Mouse (Mus musculus) v-Abl transformed pro-B cells (cell line): ENCODE measurements around the gene Tshz3.

Experiments
- in situ Hi-C, 2 experiments: fragments of 400-800 bp; cut with MboI; formaldehyde crosslinking; loops; one replicate each; pipeline ENCODE4 v1.15.1; 2025; ENCODE audit not compliant: unreplicated experiment in 2 of 2

The Tshz3 gene

DNA sequence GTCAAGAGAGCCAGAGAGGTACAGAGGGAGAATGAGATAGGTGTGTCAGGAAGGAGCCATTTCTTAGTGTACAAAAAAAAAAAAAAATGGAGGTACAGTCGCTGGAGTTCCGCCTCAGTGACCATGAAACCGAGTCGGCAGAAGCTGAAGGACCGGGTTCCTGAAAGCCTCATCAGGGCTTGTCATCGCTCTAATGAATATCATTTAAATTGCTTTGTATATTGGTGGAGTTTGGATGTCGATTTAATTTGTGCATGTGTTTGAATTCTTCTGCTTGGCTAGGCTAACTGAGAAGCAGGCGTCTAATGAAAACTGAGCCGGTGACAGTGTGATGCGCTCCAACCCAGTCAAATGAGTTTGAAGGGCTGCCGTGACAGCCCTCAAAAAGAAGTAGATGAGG is 80.5 kb downstream of the Tshz3 start:
- in situ Hi-C loops, result no loop called here

- in situ Hi-C loops, result no loop called here
Observed at GRCm38 (mm10) chr7:36784243-36784773, 86.4 kb downstream of the Tshz3 start.

DNA sequence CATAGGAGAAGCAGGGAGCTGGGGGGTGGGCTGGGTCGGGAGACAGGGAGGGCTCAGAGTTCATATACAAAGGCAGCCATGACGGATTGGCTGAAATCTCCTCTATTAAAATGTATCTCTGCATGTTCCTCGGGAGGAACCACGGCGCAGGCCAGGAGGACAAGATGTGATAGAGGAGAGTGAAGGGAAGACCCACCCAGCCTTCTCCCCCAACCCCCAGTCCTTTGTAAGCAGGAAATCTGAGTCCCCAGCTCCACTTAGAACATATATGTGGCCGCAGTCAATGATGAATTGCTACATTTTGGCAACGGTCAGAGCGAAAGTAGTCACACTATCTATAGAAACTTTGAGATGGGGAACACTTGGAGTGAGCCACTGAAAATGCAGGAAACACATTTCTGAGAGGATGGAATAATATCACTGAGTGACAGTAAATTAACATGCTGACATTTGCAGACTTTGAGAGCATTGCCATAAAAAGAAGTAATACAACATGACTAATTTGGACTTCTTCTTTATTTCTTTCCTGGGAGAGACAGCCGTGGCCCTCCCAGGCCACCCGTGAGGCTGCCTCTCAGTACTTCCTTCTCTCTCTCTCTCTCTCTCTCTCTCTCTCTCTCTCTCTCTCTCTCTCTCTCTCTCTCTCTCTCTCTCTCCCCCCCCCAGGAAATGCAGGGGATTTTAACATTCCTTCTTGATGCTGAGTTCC is 88.9 kb downstream of the Tshz3 start:
- in situ Hi-C loops, result no loop called here

DNA sequence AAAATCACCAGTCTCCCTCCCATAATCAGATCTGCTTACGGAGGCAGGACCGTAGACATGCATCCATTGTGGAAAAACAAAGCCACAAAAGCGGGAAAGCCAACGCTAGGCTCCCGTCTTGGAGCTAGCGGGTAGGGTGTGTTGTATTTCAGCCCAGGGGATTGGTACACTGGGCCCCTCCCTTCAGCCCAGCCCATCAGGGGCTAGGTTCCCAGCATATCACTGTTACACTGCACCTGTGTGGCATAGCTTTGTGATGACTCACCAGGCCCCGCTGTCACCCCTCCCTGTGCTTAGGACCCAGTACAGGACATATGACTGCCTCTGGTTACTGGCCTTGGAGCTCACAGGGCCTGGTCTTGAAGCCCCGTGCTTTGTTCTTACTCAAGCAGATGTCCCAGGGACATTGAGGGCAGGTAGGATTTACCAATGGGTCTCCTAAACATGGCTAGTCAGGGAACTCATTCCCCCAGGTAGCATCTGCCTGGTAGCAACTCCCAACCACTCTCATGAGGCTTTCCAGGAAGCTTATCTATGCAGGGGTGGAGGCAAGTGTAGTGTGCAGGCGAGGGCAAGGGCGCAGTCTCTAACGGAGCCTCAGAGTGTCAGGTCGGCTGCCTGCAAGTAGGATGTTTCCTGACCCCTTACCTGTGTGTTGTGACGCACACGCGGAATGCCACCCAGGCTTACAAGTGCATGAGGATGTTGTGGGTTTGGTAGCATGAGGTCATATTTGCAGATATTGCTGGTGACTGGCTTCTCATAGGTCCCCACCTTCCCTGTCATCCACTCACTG is 98.7 kb downstream of the Tshz3 start:
- in situ Hi-C loops, result no loop called here
